Mouse (Mus musculus) heart, adult 2 months (tissue): Measurements from ENCODE around the gene Fpr3.

Source experiments
- CTCF ChIP-seq: fragments of 200-600 bp; IDR thresholded peaks from 2 replicates; pipeline ENCODE4 v1.8.1; 2022; ENCODE audit warnings: antibody characterized with exemption, mild to moderate bottlenecking, moderate library complexity
- EP300 ChIP-seq: fragments of 200-500 bp; IDR thresholded peaks from 2 replicates; pipeline ENCODE4 v1.6.1; 2011; ENCODE audit warnings: low read depth, low read length, control low read depth; ENCODE audit not compliant: insufficient read depth
- POLR2A ChIP-seq: fragments of 200-500 bp; IDR thresholded peaks from 2 replicates; pipeline ENCODE4 v1.6.1; 2011; ENCODE audit warnings: mild to moderate bottlenecking, low read depth, low read length, control low read depth; ENCODE audit not compliant: insufficient read depth

DNA sequence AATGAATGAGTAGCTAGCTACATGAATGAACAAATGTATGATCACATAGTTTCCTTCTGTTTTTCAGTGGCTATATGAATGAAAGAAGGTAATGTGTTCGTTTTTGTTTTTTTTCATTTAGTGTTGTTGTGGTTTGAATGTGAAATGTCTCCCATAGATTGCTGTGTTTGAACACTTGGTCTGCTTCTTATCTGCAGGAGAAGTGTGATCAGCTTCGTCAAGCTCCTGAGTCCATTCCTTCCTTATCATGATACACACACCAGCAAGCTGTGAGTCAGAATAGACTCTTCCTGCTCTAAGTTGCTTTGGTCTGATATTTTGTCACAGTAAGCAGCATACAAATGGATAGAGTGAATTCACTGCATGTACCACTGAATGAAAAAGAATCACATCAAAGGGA is 38.7 kb upstream of the Fpr3 start:
- TF ChIP-seq CTCF, result no peak
- TF ChIP-seq POLR2A, result no peak
- TF ChIP-seq EP300, result no peak
